Comparison of ENCODE assay signal across 21 mouse cellular contexts in genomic region chr9:101329032-101329824, GRCm38 (mm10).
DNase-seq lines count a peak whose midpoint lies in the region; ATAC-seq and TF ChIP-seq lines count a peak whose summit lies in the region.
"Had no signal": no experiment of that assay in that cellular context is flagged by ENCODE, and none has a peak within 500 bp of the region (broad histone marks: within the 10 kb centered on the region; RNA-seq: fewer than 3 reads in every experiment).

No protein-coding gene starts in this region.

- no peak for TF ChIP-seq CTCF in kidney, postnatal 0 days (IDR thresholded peaks at IDR 0.05; ENCODE audit: low read depth)

- no peaks in the 10 kb centered on the region for H3K36me3 ChIP-seq in hindbrain, embryonic 14.5 days (replicated peaks; ENCODE audit: control insufficient read depth, insufficient read depth)
- H3K36me3 ChIP-seq in hindbrain, embryonic 12.5 days, result no peaks in the 10 kb centered on the region
- H3K36me3 ChIP-seq in kidney, postnatal 0 days (ENCODE audit: insufficient read depth, low read length), result no peaks in the 10 kb centered on the region
- H3K36me3 ChIP-seq: embryonic facial prominence, embryonic 12.5 days; G1E; midbrain, embryonic 15.5 days; neural tube, embryonic 15.5 days had no signal

- DNase-seq in cerebellum, postnatal 14 days, result peak; percentile 38 to 40
- DNase-seq in cerebellum, adult 11-12 months, result no peak
- no peak for DNase-seq in hindbrain, embryonic 14.5 days (ENCODE audit: low spot score)
- DNase-seq in heart, postnatal 10 days, result peak; percentile 54 to 65
- peak; percentile 76 for DNase-seq in kidney, postnatal 0 days (ENCODE audit: low spot score)
- DNase-seq in lung, postnatal 14 days, result no peak
- DNase-seq in layer of hippocampus, adult 9-11 months, result no peak
- DNase-seq: cerebellum, adult 2 months; lung, adult 18-20 months had no signal

- intact Hi-C loops in heart, postnatal 10 days (cut with DNase I), result no loop called here

- WGBS in hindbrain, embryonic 14.5 days, result 66% methylated on average over 8 of the region's 8 CpGs
- whole genome bisulfite sequencing in hindbrain, embryonic 12.5 days, result 80% methylated on average over 8 of the region's 8 CpGs
- WGBS in kidney, postnatal 0 days, result 34% methylated on average over 8 of the region's 8 CpGs

- H3K27ac ChIP-seq in hindbrain, embryonic 14.5 days, result 0 out of 2 replicates have a peak overlapping the region, but pooled peaks have one; percentile 5
- no peak overlapping the region for H3K27ac ChIP-seq in hindbrain, embryonic 12.5 days
- no peak overlapping the region for H3K27ac ChIP-seq in kidney, postnatal 0 days
- H3K27ac ChIP-seq: embryonic facial prominence, embryonic 12.5 days; forebrain, embryonic 13.5 days; midbrain, embryonic 15.5 days; neural tube, embryonic 15.5 days; stomach, postnatal 0 days had no signal

- no peak overlapping the region for H3K4me2 ChIP-seq in hindbrain, embryonic 14.5 days (replicated peaks)
- no peak overlapping the region for H3K4me2 ChIP-seq in hindbrain, embryonic 12.5 days (replicated peaks)
- no peak overlapping the region for H3K4me2 ChIP-seq in kidney, postnatal 0 days (ENCODE audit: low read length)
- H3K4me2 ChIP-seq: embryonic facial prominence, embryonic 12.5 days; forebrain, embryonic 13.5 days; liver, embryonic 11.5 days; midbrain, embryonic 15.5 days; neural tube, embryonic 15.5 days had no signal

- H3K9ac ChIP-seq in hindbrain, embryonic 14.5 days, result no peak overlapping the region
- H3K9ac ChIP-seq in hindbrain, embryonic 12.5 days, result no peak overlapping the region
- no peak overlapping the region for H3K9ac ChIP-seq in kidney, postnatal 0 days (ENCODE audit: low read depth, low read length)
- H3K9ac ChIP-seq: embryonic facial prominence, embryonic 12.5 days; forebrain, embryonic 13.5 days; midbrain, embryonic 15.5 days; neural tube, embryonic 15.5 days had no signal

- H3K9me3 ChIP-seq in hindbrain, embryonic 14.5 days (ENCODE audit: control insufficient read depth, low read length), result no peaks in the 10 kb centered on the region
- H3K9me3 ChIP-seq in hindbrain, embryonic 12.5 days (replicated peaks), result no peaks in the 10 kb centered on the region
- no peaks in the 10 kb centered on the region for H3K9me3 ChIP-seq in kidney, postnatal 0 days (replicated peaks; ENCODE audit: low read length)
- H3K9me3 ChIP-seq: embryonic facial prominence, embryonic 12.5 days; forebrain, embryonic 13.5 days; megakaryocyte, embryonic 14.5 days; midbrain, embryonic 15.5 days; neural tube, embryonic 15.5 days had no signal

- no peaks in the 10 kb centered on the region for H3K27me3 ChIP-seq in hindbrain, embryonic 14.5 days (ENCODE audit: control insufficient read depth, insufficient read depth, low read length)
- no peaks in the 10 kb centered on the region for H3K27me3 ChIP-seq in hindbrain, embryonic 12.5 days
- H3K27me3 ChIP-seq in kidney, postnatal 0 days (ENCODE audit: insufficient read depth, low read length), result no peaks in the 10 kb centered on the region
- H3K27me3 ChIP-seq: embryonic facial prominence, embryonic 12.5 days; forebrain, embryonic 13.5 days; megakaryocyte, embryonic 14.5 days; midbrain, embryonic 15.5 days; neural tube, embryonic 15.5 days had no signal

- no peak overlapping the region for H3K4me3 ChIP-seq in hindbrain, embryonic 14.5 days (replicated peaks; ENCODE audit: low read length)
- H3K4me3 ChIP-seq in hindbrain, embryonic 12.5 days, result no peak overlapping the region
- H3K4me3 ChIP-seq in kidney, postnatal 0 days (replicated peaks; ENCODE audit: low read depth, low read length), result no peak overlapping the region
- H3K4me3 ChIP-seq: embryonic facial prominence, embryonic 12.5 days; erythroblast, embryonic 14.5 days; forebrain, embryonic 13.5 days; megakaryocyte, embryonic 14.5 days; midbrain, embryonic 15.5 days; neural tube, embryonic 15.5 days had no signal

- no peaks in the 10 kb centered on the region for H3K4me1 ChIP-seq in hindbrain, embryonic 14.5 days (replicated peaks; ENCODE audit: control insufficient read depth, insufficient read depth, low read length)
- no peaks in the 10 kb centered on the region for H3K4me1 ChIP-seq in hindbrain, embryonic 12.5 days
- no peaks in the 10 kb centered on the region for H3K4me1 ChIP-seq in kidney, postnatal 0 days (replicated peaks; ENCODE audit: insufficient read depth, low read length)
- H3K4me1 ChIP-seq: embryonic facial prominence, embryonic 12.5 days; forebrain, embryonic 13.5 days; megakaryocyte, embryonic 14.5 days; midbrain, embryonic 15.5 days had no signal

- no peak for ATAC-seq in hindbrain, embryonic 14.5 days (ENCODE audit: low FRiP score)
- no peak for ATAC-seq in hindbrain, embryonic 12.5 days (ENCODE audit: low FRiP score)
- ATAC-seq in kidney, postnatal 0 days (replicated peaks; ENCODE audit: low FRiP score, low read depth), result no peak
- ATAC-seq: forebrain, embryonic 13.5 days; hindbrain, embryonic 16.5 days; intestine, embryonic 16.5 days; midbrain, embryonic 15.5 days had no signal

Comparison
In these comparisons a context has a peak if more than half of its experiments do, and no peak if none do; other contexts are left out.
1. DNase-seq: peak in cerebellum, postnatal 14 days (2 of 2), heart, postnatal 10 days (2 of 2) and kidney, postnatal 0 days (single experiment); none in cerebellum, adult 11-12 months (single experiment), hindbrain, embryonic 14.5 days (single experiment), lung, postnatal 14 days (single experiment) and layer of hippocampus, adult 9-11 months (single experiment).